Mouse (Mus musculus) neural tube, embryonic 15.5 days (tissue): ENCODE measurements around the gene Slc1a5. TPM values are rescaled to one million over a fixed set of nuclear protein-coding genes. Genes with fewer than 3 reads are reported as not detected.

Experiments
- ATAC-seq: fragments of 200-750 bp; cut with Nextera tagmentation; 2 replicates; pipeline ENCODE4 v1.8.0; 2017; ENCODE audit warnings: mild to moderate bottlenecking, moderate TSS enrichment, moderate library complexity; ENCODE audit not compliant: low FRiP score
- H3K27ac ChIP-seq: fragments of 300-500 bp; sonication (generic); replicated peaks from 2 replicates; pipeline ENCODE4 v1.5.1; 2015; ENCODE audit warnings: mild to moderate bottlenecking, inconsistent platforms
- H3K27me3 ChIP-seq: fragments of 300-500 bp; sonication (generic); replicated peaks from 2 replicates; pipeline ENCODE4 v1.6.1; 2015; ENCODE audit warnings: inconsistent platforms
- H3K36me3 ChIP-seq: fragments of 300-500 bp; sonication (generic); 2 replicates; pipeline ENCODE4 v1.6.1; 2015; ENCODE audit warnings: inconsistent platforms
- H3K4me1 ChIP-seq: fragments of 300-500 bp; sonication (generic); 2 replicates; pipeline ENCODE4 v1.6.1; 2015; ENCODE audit warnings: inconsistent platforms
- H3K4me2 ChIP-seq: fragments of 300-500 bp; sonication (generic); 2 replicates; pipeline ENCODE4 v1.6.1; 2015; ENCODE audit warnings: inconsistent platforms, mild to moderate bottlenecking, moderate library complexity
- H3K4me3 ChIP-seq: fragments of 300-500 bp; sonication (generic); replicated peaks from 2 replicates; pipeline ENCODE4 v1.5.1; 2015; ENCODE audit warnings: mild to moderate bottlenecking, inconsistent platforms
- H3K9ac ChIP-seq: fragments of 300-500 bp; sonication (generic); replicated peaks from 2 replicates; pipeline ENCODE4 v1.6.1; 2015; ENCODE audit warnings: mild to moderate bottlenecking, inconsistent platforms
- H3K9me3 ChIP-seq: fragments of 300-500 bp; sonication (generic); replicated peaks from 2 replicates; pipeline ENCODE4 v1.6.1; 2016; ENCODE audit warnings: inconsistent platforms
- WGBS: fragments of 180-500 bp; shearing (Covaris S2); methylation state at CpG from one replicate; pipeline ENCODE4 v1.1.7; 2015; ENCODE audit warnings: mixed read lengths; 5-methylcytosine and 5-hydroxymethylcytosine counted together
- polyA plus RNA-seq: library from polyadenylated mRNA; unstranded; fragments of >200 nt; fragmentation: Nextera tagmentation; extraction: Ambion mirVana; gene quantifications from 2 replicates; pipeline ENCODE4 v1.2.1, GENCODE M21; 2015

Gene Slc1a5
- polyA plus RNA-seq, 1 experiment from 2014 or later = 8.7 TPM

DNA sequence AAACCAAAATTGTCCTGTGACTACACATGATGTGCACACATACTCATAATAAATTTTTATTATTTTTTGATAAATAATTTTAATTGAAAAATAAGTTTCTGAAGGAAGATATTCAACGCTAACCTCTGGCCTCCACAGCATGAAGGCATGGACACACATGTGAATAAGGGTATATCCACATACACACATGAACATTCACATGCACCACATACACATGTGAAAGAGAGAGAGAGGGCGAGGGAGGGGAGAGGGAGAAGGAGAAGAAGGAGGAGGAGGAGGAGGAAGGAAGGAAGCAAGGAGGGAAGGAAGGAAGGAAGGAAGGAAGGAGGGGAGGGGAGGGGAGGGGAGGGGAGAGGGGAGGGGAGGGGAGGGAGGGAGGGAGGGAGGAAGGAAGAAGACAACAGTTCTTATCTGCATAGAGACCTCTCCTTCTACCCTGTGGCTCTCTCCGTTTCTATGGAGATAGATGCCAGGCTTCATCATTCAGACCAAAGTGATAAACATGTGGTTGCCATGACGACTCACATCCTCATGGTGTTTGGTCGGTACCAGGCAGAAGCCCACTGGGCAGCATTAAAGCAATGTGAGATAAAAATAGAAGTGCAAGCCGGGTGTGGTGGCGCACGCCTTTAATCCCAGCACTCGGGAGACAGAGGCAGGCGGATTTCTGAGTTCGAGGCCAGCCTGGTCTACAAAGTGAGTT lies 22.1 kb upstream of the Slc1a5 start:
- ATAC-seq = peak; percentile 93
- H3K27me3 ChIP-seq = no peaks in the 10 kb centered on the region
- H3K4me1 ChIP-seq = no peaks in the 10 kb centered on the region
- H3K9ac ChIP-seq = no peak overlapping the region
- H3K36me3 ChIP-seq = no peaks in the 10 kb centered on the region
- H3K27ac ChIP-seq = no peak overlapping the region
- 38% methylated on average over 10 of the region's 11 CpGs for WGBS
- no peak overlapping the region for H3K4me2 ChIP-seq
- H3K4me3 ChIP-seq = no peak overlapping the region
- no peaks in the 10 kb centered on the region for H3K9me3 ChIP-seq

DNA sequence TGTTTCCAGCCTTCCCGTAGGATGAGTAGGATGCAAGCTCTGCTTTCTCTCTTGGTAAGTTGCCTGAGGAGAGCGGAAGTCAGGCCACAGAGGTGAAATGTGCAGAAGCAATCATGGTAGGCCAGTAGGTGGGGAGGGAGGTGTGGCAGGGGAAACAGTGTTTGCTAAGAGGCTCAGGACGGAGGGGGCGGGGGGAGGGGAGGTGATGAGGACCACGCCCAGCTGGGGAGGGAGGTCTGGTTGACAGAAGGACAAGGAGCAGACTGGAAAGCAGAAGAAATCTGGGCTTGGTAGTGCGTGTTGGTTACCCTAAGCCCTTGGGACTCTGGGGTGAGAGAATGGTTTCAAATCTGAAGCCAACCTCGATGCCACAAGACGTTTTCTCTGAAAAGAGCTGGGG lies 20.8 kb upstream of the Slc1a5 start:
- 28% methylated on average over 8 of the region's 8 CpGs for WGBS

DNA sequence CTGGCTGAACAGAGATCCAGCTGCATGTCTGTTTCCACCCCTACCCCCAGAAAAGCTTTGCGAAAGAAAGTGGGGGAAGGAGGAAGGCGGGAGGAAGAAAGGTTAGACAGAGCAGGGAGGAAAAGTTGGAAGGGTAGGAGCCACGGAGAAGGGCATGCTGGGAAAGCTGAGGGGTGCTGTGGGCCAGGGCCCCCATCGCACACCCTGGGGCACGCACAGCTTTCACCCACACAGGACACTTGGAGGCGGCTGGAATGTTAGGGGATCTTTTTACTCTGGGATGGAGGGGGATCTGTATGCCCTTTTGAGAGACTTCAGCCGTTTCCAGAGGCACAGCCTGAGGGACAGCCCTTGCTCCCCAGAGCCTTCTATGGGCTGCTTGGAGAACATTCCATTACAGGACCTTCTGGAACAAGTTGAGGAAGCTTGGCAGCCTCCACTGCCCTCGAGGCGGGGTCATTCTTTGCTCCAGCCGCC lies 20.1 kb upstream of the Slc1a5 start:
- no peak for ATAC-seq
- Histone ChIP-seq H3K27ac (no peak overlapping the region), H3K36me3 (no peaks in the 10 kb centered on the region), H3K4me2 (no peak overlapping the region), H3K27me3 (no peaks in the 10 kb centered on the region), H3K9ac (no peak overlapping the region), H3K4me3 (no peak overlapping the region), H3K4me1 (no peaks in the 10 kb centered on the region), H3K9me3 (no peaks in the 10 kb centered on the region)
- WGBS = 62% methylated on average over 10 of the region's 10 CpGs

More for the DNA sequence above, 20.8 kb upstream of the Slc1a5 start:
- Histone ChIP-seq H3K36me3 (no peaks in the 10 kb centered on the region), H3K27ac (no peak overlapping the region), H3K4me3 (no peak overlapping the region), H3K27me3 (no peaks in the 10 kb centered on the region), H3K9me3 (no peaks in the 10 kb centered on the region), H3K4me2 (no peak overlapping the region), H3K4me1 (no peaks in the 10 kb centered on the region), H3K9ac (no peak overlapping the region)
- no peak for ATAC-seq

DNA sequence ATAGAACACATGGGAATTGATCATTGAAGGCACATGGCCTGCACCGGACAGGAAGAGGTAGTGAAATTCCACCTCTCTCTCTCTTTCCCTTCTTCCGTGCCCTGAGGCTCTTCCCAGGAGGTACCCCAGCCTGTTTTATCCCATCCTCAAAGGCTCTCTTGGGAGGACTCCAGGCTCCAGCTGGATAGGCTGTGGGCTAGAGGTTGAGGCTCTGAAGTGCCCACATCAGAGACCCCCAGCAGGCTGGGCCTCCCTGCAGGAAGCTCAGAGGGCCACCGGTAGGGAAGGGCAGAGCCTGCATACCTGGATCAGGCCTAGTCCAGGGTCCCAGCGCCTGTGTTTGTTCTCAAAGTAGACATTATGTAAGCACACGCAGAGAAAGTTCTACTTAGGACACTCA lies 19.5 kb upstream of the Slc1a5 start:
- Histone ChIP-seq H3K36me3 (no peaks in the 10 kb centered on the region), H3K4me3 (no peak overlapping the region), H3K9me3 (no peaks in the 10 kb centered on the region), H3K27ac (no peak overlapping the region), H3K4me1 (no peaks in the 10 kb centered on the region), H3K4me2 (no peak overlapping the region), H3K9ac (no peak overlapping the region), H3K27me3 (no peaks in the 10 kb centered on the region)
- WGBS = 47% methylated on average over 5 of the region's 5 CpGs
- no peak for ATAC-seq

DNA sequence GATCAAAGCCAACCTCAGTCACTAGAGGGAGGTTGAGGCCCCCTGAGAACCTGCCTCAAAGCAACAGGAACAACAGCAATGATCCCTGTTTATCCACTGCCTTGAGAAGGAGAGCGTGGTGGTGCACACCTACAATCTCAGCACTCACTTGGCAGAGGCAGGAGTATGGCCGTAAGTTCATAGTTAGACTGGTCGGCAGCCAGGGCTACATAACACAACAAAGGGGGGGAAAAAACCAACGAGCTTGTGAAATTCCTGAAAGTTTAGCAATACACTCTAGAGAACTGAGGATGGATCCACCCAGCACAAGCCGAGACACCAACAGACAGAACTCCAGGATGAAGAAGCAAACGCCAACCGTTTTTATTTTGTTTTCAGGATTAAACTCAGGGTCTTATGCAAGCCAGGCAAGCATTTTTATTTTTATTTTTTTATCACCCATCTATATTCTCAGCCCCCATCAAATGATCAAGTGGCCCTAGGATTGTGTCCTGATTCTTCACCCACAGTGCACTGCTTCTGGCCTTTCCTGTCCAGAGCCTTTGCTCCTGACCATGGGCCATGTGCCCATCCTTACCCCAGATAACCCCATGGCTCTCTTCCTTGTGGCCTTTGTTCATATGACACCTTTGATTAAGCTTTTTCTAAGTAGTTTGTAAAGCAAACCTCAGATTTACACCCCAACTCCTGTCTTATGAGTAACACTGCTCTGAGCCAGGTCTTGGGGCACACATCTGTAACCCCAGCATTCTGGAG lies 17.5 kb upstream of the Slc1a5 start:
- Histone ChIP-seq H3K4me3 (no peak overlapping the region), H3K9ac (no peak overlapping the region), H3K9me3 (no peaks in the 10 kb centered on the region), H3K27me3 (no peaks in the 10 kb centered on the region), H3K36me3 (no peaks in the 10 kb centered on the region), H3K4me1 (no peaks in the 10 kb centered on the region), H3K4me2 (no peak overlapping the region), H3K27ac (no peak overlapping the region)
- no peak for ATAC-seq
- 92% methylated on average over 7 of the region's 7 CpGs for WGBS

DNA sequence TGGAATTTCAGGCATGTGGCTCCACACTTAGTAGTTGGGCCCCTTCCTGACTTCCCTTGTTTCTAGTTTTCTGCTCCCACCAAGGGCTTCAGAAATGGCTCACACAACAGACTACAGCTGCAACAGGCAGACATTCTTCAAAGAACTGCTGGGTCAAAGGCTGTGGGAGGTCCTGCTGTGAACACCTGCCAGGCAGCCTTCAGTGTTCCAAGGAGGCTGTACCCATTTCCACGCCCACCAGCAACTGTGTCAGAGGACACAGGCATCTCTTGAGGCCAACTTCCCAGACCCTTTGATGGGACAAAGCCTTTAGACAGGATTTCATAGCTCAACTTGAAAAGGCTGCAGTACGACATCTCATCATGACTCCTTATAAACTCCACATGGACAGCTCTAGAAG lies 14.7 kb upstream of the Slc1a5 start:
- Histone ChIP-seq H3K9ac (no peak overlapping the region), H3K27ac (no peak overlapping the region), H3K27me3 (no peaks in the 10 kb centered on the region), H3K36me3 (no peaks in the 10 kb centered on the region), H3K9me3 (no peaks in the 10 kb centered on the region), H3K4me3 (no peak overlapping the region), H3K4me1 (no peaks in the 10 kb centered on the region), H3K4me2 (no peak overlapping the region)
- no peak for ATAC-seq
- WGBS = 27% methylated on average over 2 of the region's 2 CpGs

DNA sequence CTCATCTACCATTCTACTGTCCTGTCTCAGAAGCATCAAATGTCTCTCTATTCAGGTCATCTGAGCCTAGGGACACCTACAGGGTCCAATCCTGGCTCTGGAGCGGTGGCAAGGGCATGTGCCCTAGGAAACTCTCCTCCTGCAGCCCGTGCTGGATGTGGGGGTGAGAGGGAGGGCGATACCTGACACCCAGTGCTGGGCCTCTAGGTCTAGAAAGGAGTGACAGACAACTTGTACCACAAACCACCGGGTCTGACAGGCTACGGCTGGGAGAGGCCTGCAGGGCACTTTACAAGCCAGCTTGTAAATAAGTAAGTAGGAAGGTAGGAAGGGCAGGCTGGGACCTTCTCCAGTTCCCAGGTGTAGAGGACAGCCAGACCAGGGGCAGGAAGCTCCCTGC lies 5.3 kb upstream of the Slc1a5 start:
- H3K4me3 ChIP-seq = no peak overlapping the region
- H3K4me1 ChIP-seq = peaks cover 3% of the 10 kb centered on the region
- ATAC-seq = no peak
- no peaks in the 10 kb centered on the region for H3K9me3 ChIP-seq
- 60% methylated on average over 5 of the region's 5 CpGs for WGBS
- H3K4me2 ChIP-seq = no peak overlapping the region
- H3K27me3 ChIP-seq = no peaks in the 10 kb centered on the region
- H3K27ac ChIP-seq = no peak overlapping the region
- H3K36me3 ChIP-seq = no peaks in the 10 kb centered on the region
- no peak overlapping the region for H3K9ac ChIP-seq

DNA sequence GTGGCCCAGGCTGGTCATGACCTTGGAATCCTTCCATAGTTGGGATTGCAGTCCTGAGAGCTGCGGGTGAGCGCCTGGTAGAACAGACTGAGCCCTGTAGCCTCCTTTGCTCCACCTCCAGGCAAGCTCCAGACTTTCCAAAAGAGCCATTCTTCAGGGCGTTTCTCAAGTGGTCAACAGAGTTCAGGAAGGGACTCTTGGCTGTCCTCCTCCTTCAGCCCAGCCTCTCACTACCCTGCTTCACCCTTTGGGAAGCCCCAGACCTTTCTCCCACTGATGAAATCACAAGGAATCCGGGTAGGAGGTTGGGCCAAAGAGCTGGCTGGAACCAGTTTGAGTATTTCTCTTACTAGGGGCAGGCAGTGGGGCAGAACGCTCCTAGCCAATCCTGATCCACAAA lies 1.1 kb upstream of the Slc1a5 start:
- Histone ChIP-seq H3K4me1 (peaks cover 43% of the 10 kb centered on the region), H3K9ac (no peak overlapping the region), H3K4me3 (no peak overlapping the region), H3K36me3 (no peaks in the 10 kb centered on the region), H3K9me3 (no peaks in the 10 kb centered on the region), H3K4me2 (no peak overlapping the region), H3K27ac (no peak overlapping the region), H3K27me3 (0 out of 2 replicates have a peak, but pooled peaks cover 9% of the 10 kb centered on the region)
- 83% methylated on average over 5 of the region's 5 CpGs for WGBS
- no peak for ATAC-seq

DNA sequence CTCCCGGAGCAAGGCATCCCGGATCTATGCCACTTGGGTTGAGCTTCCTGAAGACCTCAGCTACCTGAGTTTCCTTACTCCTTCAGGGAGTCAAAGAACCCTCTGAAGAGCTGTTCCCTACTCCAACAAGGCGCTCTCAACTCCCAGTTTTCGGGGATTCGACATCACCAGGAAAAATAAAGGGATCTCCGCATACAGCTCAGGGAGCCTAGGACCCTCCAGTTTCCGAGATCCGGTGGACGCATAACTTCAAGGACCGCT lies 345 bp downstream of the Slc1a5 start:
- H3K36me3 ChIP-seq = no peaks in the 10 kb centered on the region
- H3K4me1 ChIP-seq = peaks cover 43% of the 10 kb centered on the region
- peak overlapping the region; percentile 62 for H3K9ac ChIP-seq
- under 1% methylated on average over 10 of the region's 10 CpGs for WGBS
- H3K4me2 ChIP-seq = peak overlapping the region; percentile 100
- H3K27ac ChIP-seq = no peak overlapping the region
- H3K4me3 ChIP-seq = peak overlapping the region; percentile 55
- 0 out of 2 replicates have a peak, but pooled peaks cover 9% of the 10 kb centered on the region for H3K27me3 ChIP-seq
- no peaks in the 10 kb centered on the region for H3K9me3 ChIP-seq
- ATAC-seq = peak; percentile 31; the same call in 1 of the 2 replicates

DNA sequence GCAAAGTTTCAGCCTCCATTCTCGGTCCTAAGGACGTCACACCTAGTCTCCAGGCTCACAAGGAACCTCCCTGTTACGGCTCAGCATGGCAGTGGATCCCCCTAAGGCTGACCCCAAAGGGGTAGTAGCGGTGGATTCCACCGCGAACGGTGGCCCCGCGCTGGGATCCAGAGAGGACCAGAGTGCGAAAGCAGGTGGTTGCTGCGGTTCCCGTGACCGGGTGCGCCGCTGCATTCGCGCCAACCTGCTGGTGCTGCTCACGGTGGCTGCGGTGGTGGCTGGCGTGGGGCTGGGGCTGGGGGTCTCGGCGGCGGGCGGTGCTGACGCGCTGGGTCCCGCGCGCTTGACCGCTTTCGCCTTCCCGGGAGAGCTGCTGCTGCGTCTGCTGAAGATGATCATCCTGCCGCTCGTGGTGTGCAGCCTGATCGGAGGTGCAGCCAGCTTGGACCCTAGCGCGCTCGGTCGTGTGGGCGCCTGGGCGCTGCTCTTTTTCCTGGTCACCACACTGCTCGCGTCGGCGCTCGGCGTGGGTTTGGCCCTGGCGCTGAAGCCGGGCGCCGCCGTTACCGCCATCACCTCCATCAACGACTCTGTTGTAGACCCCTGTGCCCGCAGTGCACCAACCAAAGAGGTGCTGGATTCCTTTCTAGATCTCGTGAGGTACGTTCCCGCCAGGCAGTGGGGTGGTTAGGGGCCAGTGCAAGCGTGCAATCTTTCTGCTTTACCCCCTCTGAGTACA lies 845 bp downstream of the Slc1a5 start:
- ATAC-seq = peak; percentile 19
- Histone ChIP-seq H3K4me2 (peak overlapping the region; percentile 100), H3K27ac (no peak overlapping the region), H3K27me3 (0 out of 2 replicates have a peak, but pooled peaks cover 9% of the 10 kb centered on the region), H3K4me1 (peaks cover 43% of the 10 kb centered on the region), H3K9ac (peak overlapping the region; percentile 62), H3K4me3 (peak overlapping the region; percentile 55), H3K9me3 (no peaks in the 10 kb centered on the region), H3K36me3 (no peaks in the 10 kb centered on the region)
- 2% methylated on average over 57 of the region's 60 CpGs for WGBS

DNA sequence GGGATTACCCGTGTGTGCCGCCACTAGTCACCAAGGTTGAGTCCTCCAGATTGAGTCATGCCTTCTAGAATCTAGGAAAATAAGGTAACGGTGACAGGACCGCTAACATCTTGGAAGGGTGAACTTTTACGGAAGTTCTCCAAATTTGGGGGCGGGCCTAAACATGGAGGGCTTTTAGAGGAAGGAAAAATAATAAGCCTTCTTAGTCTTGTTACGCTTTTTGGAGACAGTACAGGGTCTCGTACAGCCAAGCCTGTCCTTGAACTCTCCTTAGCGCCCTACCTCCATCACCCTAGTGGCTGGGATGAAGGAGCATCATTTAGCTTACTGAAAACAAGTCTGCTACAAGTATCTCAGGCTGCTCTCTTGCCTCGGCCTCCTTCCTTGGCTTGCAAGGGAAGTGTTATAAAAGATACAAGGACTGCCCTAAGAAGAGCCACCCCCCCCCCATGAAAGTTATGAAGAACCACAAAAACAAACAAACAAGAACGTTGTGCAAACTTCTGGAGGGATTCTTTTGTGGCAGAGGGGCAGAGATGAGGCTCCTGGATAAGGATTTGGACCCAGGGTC lies 1.5 kb downstream of the Slc1a5 start:
- H3K4me2 ChIP-seq = peak overlapping the region; percentile 100
- no peaks in the 10 kb centered on the region for H3K9me3 ChIP-seq
- ATAC-seq = no peak
- no peak overlapping the region for H3K9ac ChIP-seq
- no peaks in the 10 kb centered on the region for H3K36me3 ChIP-seq
- H3K4me1 ChIP-seq = peaks cover 43% of the 10 kb centered on the region
- 8% methylated on average over 11 of the region's 11 CpGs for WGBS
- peak overlapping the region; percentile 55 for H3K4me3 ChIP-seq
- H3K27ac ChIP-seq = no peak overlapping the region
- H3K27me3 ChIP-seq = 0 out of 2 replicates have a peak, but pooled peaks cover 9% of the 10 kb centered on the region
